Comparison of ENCODE assay signal across 8 mouse cellular contexts in the genomic region with DNA sequence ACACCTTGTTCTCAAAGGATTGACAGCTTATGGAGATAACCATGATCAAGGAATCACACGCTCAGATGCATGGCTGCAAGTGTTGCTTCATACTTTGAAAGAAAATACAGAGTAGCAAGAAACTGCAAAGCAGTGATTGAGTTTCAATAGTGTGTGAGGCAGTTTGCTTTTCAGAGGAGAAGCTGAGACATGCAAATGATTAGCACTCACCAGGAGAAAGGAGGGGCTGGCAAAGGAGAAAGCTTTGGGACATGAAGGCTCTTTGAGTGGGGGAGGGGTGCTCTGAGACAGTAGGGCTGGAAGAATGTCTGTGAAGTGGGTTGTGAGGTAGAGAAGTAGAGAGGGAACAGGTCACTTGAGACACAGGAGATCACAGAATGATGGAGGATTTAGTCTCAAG.
DNase-seq lines count a peak whose midpoint lies in the region; ATAC-seq and TF ChIP-seq lines count a peak whose summit lies in the region.

No protein-coding gene starts in this region.

- H3K27ac ChIP-seq in embryonic facial prominence, embryonic 13.5 days = peak overlapping the region; percentile 81
- peak overlapping the region; percentile 56 for H3K27ac ChIP-seq in heart, postnatal 0 days (ENCODE audit: low read depth)

- H3K36me3 ChIP-seq in embryonic facial prominence, embryonic 13.5 days = no peaks in the 10 kb centered on the region
- H3K36me3 ChIP-seq in heart, postnatal 0 days (replicated peaks; ENCODE audit: control insufficient read depth, insufficient read depth, low read length) = no peaks in the 10 kb centered on the region

- no peaks in the 10 kb centered on the region for H3K9me3 ChIP-seq in embryonic facial prominence, embryonic 13.5 days
- no peaks in the 10 kb centered on the region for H3K9me3 ChIP-seq in heart, postnatal 0 days (replicated peaks; ENCODE audit: control insufficient read depth, low read length)

- TF ChIP-seq CTCF in heart, postnatal 0 days (IDR thresholded peaks at IDR 0.05; ENCODE audit: low read depth) = no peak

- H3K4me3 ChIP-seq in embryonic facial prominence, embryonic 13.5 days = no peak overlapping the region
- no peak overlapping the region for H3K4me3 ChIP-seq in heart, postnatal 0 days (ENCODE audit: low read depth, low read length)

- peak overlapping the region; percentile 42 for H3K4me2 ChIP-seq in embryonic facial prominence, embryonic 13.5 days
- H3K4me2 ChIP-seq in heart, postnatal 0 days (ENCODE audit: low read depth, low read length) = peak overlapping the region; percentile 3; the same call in 1 of the 2 replicates

- ATAC-seq in embryonic facial prominence, embryonic 13.5 days (ENCODE audit: insufficient number of reproducible peaks, insufficient read depth, low FRiP score, low TSS enrichment, low read depth) = no peak
- no peak for ATAC-seq in heart, postnatal 0 days (ENCODE audit: insufficient read depth, low read depth)

- peak; percentile 12 for DNase-seq in adrenal gland, postnatal 10 days
- DNase-seq in adrenal gland, adult 18-20 months (ENCODE audit: low spot score in 2 of 2) = no peak
- peak; percentile 2 for DNase-seq in 3134 (ENCODE audit: extremely low read depth, insufficient read length, low spot score)
- peak; percentile 15 for DNase-seq in heart, postnatal 0 days (ENCODE audit: low spot score)
- no peak for DNase-seq in thymus, postnatal 10 days (ENCODE audit: low spot score in 2 of 2)
- no peak for DNase-seq in frontal cortex, postnatal 36 days (ENCODE audit: low spot score in 2 of 2)
- DNase-seq in gastrocnemius, postnatal 4 days (ENCODE audit: low spot score in 2 of 2) = no peak

- WGBS in embryonic facial prominence, embryonic 13.5 days = 23% methylated on average over 1 of the region's 1 CpGs
- WGBS in heart, postnatal 0 days = 27% methylated on average over 1 of the region's 1 CpGs

- no peaks in the 10 kb centered on the region for H3K27me3 ChIP-seq in embryonic facial prominence, embryonic 13.5 days
- H3K27me3 ChIP-seq in heart, postnatal 0 days (ENCODE audit: control insufficient read depth, insufficient read depth, low read length) = no peaks in the 10 kb centered on the region

- peaks cover 31% of the 10 kb centered on the region for H3K4me1 ChIP-seq in embryonic facial prominence, embryonic 13.5 days
- peaks cover 21% of the 10 kb centered on the region for H3K4me1 ChIP-seq in heart, postnatal 0 days (ENCODE audit: control insufficient read depth, insufficient read depth)

- no peak overlapping the region for H3K9ac ChIP-seq in embryonic facial prominence, embryonic 13.5 days
- H3K9ac ChIP-seq in heart, postnatal 0 days (replicated peaks; ENCODE audit: low read depth, low read length) = no peak overlapping the region

- TF ChIP-seq EP300 in heart, postnatal 0 days (IDR thresholded peaks at IDR 0.05; ENCODE audit: low read depth) = no peak

Comparison
In these comparisons a context has a peak if more than half of its experiments do, and no peak if none do; other contexts are left out.
1. DNase-seq: peak in adrenal gland, postnatal 10 days (single experiment), 3134 (single experiment) and heart, postnatal 0 days (single experiment); none in adrenal gland, adult 18-20 months (0 of 2), thymus, postnatal 10 days (0 of 2), frontal cortex, postnatal 36 days (0 of 2) and gastrocnemius, postnatal 4 days (0 of 2).